Mouse (Mus musculus) spleen, adult 2 months (tissue): ENCODE measurements around the gene BC049715.

Source experiments
- CTCF ChIP-seq: fragments of 200-500 bp; IDR thresholded peaks from 2 replicates; pipeline ENCODE4 v1.5.1; 2011; ENCODE audit warnings: mild to moderate bottlenecking, inconsistent platforms; ENCODE audit not compliant: insufficient read depth, insufficient read length, insufficient replicate concordance; ENCODE audit errors: extremely low read depth
- POLR2A ChIP-seq: fragments of 200-500 bp; IDR thresholded peaks from 2 replicates; pipeline ENCODE4 v1.6.1; 2011; ENCODE audit warnings: low read depth, low read length, inconsistent platforms

- TF ChIP-seq POLR2A = no peak
- no peak for TF ChIP-seq CTCF
Measured at GRCm38 (mm10) chr6:136828681-136829080, 1.3 kb downstream of the BC049715 start.
